Mouse (Mus musculus) gastrocnemius, adult 2 months (tissue): ENCODE measurements around the gene Arf6. TPM values are rescaled to one million over a fixed set of nuclear protein-coding genes. Genes with fewer than 3 reads are reported as not detected.
"Not testable (repeated sequence)": the region's sequence is repeated elsewhere in the genome, so short reads cannot be mapped to it uniquely, and the experiment has no call there.

ENCODE experiments used
- DNase-seq: peaks from one replicate; pipeline ENCODE4 v3.0.0; 2022
- H3K27ac ChIP-seq: fragments of 200-600 bp; 2 replicates; pipeline ENCODE4 v1.8.1; 2022; ENCODE audit warnings: mild to moderate bottlenecking
- H3K4me3 ChIP-seq: fragments of 200-600 bp; 2 replicates; pipeline ENCODE4 v1.8.1; 2022; ENCODE audit warnings: mild to moderate bottlenecking, moderate library complexity
- CTCF ChIP-seq: fragments of 200-600 bp; IDR thresholded peaks from 2 replicates; pipeline ENCODE4 v1.8.1; 2022; ENCODE audit warnings: antibody characterized with exemption, mild to moderate bottlenecking, moderate library complexity
- intact Hi-C: fragments of 180-260 bp; cut with DNase I; formaldehyde crosslinking; loops from one replicate; pipeline ENCODE4 v1.15.1; 2025
- total RNA-seq, 2 experiments: library from RNA; stranded (reverse); gene quantifications; 2 replicates each; pipeline ENCODE4 v1.2.3; 2021

Arf6 gene
- total RNA-seq, 2 experiments from 2014 or later: 20.5 to 20.8 TPM

- intact Hi-C loops: loop anchor here (5.0 kb wide), 2 partner anchors 140 to 320 kb away; partner anchors contain the start of gene Sos2
- no peak for DNase-seq
- Histone ChIP-seq H3K27ac (peak overlapping the region; percentile 86), H3K4me3 (peak overlapping the region; percentile 77)
- no peak for TF ChIP-seq CTCF
Observed at GRCm38 (mm10) chr12:69362388-69362787, 9.6 kb upstream of the Arf6 start.

DNA sequence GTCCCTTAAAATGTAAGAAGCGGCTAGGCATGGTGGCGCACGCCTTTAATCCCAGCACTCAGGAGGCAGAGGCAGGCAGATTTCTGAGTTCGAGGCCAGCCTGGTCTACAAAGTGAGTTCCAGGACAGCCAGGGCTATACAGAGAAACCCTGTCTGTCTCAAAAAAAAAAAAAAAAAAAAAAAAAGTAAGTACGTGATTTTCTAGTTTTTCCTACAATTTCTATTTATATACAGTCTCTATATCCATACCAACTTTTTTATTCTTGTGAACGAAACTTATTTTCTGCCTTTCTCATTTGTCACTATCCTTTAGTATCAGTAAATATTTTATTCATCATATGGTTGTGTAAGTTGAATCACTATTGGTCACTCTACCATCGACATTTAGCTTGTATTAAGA, 8.8 kb upstream of the Arf6 start:
- not testable (repeated sequence) for H3K4me3 ChIP-seq, H3K27ac ChIP-seq, DNase-seq
- intact Hi-C loops: loop anchor here (5.0 kb wide), 2 partner anchors 139 to 319 kb away; partner anchors contain the start of gene Sos2

- Histone ChIP-seq H3K4me3 (peak overlapping the region; percentile 84), H3K27ac (peak overlapping the region; percentile 95)
- DNase-seq: peak; percentile 89
- TF ChIP-seq CTCF: peak; percentile 28; the same call in 1 of the 2 replicates
- intact Hi-C loops: loop anchor here (5.0 kb wide), 2 partner anchors 138 to 318 kb away; partner anchors contain the start of gene Sos2
Observed at GRCm38 (mm10) chr12:69363899-69364762, 7.8 kb upstream of the Arf6 start.

GRCm38 (mm10) chr12:69365757-69366156, 6.2 kb upstream of the Arf6 start:
- H3K4me3 ChIP-seq: no peak overlapping the region
- intact Hi-C loops: no loop called here
- DNase-seq: no peak
- no peak overlapping the region for H3K27ac ChIP-seq
- no peak for TF ChIP-seq CTCF

DNA sequence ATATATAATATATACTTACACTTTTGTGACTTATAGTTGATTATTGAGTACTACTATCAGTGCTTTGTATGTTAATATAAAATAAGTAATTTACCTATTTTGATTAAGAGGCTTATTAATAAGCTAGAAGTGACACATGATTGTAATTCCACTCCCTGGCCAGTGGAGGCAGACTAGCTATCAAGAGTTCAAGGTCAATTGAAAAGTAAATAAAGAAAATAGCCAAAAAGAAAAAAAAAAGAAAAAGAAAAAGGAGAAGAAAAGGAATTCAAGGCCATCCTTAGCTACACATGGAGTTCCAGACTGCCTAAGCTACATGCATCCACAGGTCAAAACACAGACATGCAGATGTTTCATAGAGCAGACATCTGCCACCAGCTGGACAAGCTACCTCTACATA, 5.5 kb upstream of the Arf6 start:
- no peak overlapping the region for H3K27ac ChIP-seq
- no peak overlapping the region for H3K4me3 ChIP-seq
- intact Hi-C loops: no loop called here
- no peak for DNase-seq
- TF ChIP-seq CTCF: peak; percentile 62

DNA sequence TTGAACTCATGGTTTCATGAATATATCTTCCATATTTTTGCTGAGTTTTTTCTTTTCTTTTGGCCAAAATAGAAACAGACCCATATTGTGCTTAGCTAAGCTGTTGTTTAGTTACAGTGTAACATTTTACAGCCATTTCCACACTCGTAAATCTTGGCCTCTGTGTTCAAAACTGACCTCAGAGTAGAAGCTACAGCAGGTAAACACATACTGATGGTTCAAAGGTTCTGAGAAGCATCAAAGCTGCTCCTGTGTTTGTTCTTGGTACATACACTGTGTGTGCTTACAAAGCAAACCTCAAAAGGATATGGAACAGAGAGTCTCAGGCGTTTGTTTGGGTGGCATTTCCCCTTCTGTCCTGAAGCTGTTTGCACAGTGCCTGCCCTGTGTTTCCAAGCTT, 4.4 kb upstream of the Arf6 start:
- Histone ChIP-seq H3K4me3 (no peak overlapping the region), H3K27ac (no peak overlapping the region)
- no peak for TF ChIP-seq CTCF
- no peak for DNase-seq
- intact Hi-C loops: no loop called here

DNA sequence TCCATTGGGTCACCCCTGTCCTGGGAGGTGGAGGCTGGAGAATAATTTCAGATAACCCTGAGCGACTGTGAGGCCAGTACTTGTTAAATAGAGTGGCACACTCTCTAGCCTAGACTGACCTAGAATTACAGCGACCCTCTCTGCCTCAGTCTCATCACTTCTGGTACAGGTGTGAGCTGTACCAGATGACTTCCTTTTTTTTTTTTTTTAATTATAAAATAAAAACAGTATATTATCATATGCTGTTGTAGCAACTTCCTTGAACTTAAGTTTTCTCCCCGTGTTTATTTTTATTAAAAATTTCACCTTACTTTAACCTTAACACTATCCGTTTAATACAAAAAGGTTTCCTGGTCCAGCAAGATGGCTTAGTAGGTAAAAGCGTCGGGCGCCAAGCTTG, 1.0 kb upstream of the Arf6 start:
- H3K4me3 ChIP-seq: peak overlapping the region; percentile 96
- peak overlapping the region; percentile 95 for H3K27ac ChIP-seq
- no peak for DNase-seq
- intact Hi-C loops: loop anchor here (5.0 kb wide), 2 partner anchors 76 to 106 kb away; no protein-coding TSS in a partner anchor
- no peak for TF ChIP-seq CTCF

GRCm38 (mm10) chr12:69371421-69371853, 513 bp upstream of the Arf6 start:
- peak overlapping the region; percentile 96 for H3K4me3 ChIP-seq
- peak; percentile 58 for TF ChIP-seq CTCF
- intact Hi-C loops: loop anchor here (5.0 kb wide), 2 partner anchors 76 to 106 kb away; no protein-coding TSS in a partner anchor
- DNase-seq: no peak
- peak overlapping the region; percentile 95 for H3K27ac ChIP-seq

- Histone ChIP-seq H3K4me3 (peak overlapping the region; percentile 96), H3K27ac (peak overlapping the region; percentile 95)
- peak; percentile 35 for DNase-seq
- TF ChIP-seq CTCF: no peak
- intact Hi-C loops: loop anchor here (1.0 to 5.0 kb wide), 3 partner anchors 74 to 201 kb away; no protein-coding TSS in a partner anchor
Observed at GRCm38 (mm10) chr12:69372731-69373331, 881 bp downstream of the Arf6 start.

GRCm38 (mm10) chr12:69373850-69374766, 2.2 kb downstream of the Arf6 start:
- DNase-seq: no peak
- intact Hi-C loops: loop anchor here (5.0 kb wide), 2 partner anchors 73 to 103 kb away; no protein-coding TSS in a partner anchor
- Histone ChIP-seq H3K4me3 (peak overlapping the region; percentile 96), H3K27ac (peak overlapping the region; percentile 95; the same call in 1 of the 2 replicates)
- TF ChIP-seq CTCF: no peak

GRCm38 (mm10) chr12:69376132-69376531, 4.2 kb downstream of the Arf6 start:
- TF ChIP-seq CTCF: no peak
- Histone ChIP-seq H3K4me3 (no peak overlapping the region), H3K27ac (no peak overlapping the region)
- intact Hi-C loops: no loop called here
- DNase-seq: no peak

DNA sequence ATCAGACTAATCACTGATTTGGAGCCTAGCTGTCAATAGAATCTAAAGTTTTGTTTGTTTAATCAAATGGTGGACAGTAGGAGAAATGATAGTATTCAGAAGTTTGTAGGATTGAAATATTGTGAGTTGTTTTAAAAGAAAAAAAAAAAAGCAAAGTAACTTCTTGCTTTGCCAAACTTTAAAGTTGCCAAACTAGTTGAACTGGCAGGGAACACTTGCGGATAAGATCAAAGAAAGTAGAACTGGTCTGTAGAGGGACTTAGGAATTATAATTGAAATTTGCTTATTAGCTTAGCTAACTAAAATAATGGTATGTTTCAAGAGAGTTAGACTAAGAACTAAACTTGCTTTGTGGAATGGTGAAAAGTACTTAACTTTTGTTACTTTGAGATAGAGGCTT, 5.2 kb downstream of the Arf6 start:
- Histone ChIP-seq H3K27ac (no peak overlapping the region), H3K4me3 (no peak overlapping the region)
- TF ChIP-seq CTCF: no peak
- no peak for DNase-seq
- intact Hi-C loops: no loop called here

DNA sequence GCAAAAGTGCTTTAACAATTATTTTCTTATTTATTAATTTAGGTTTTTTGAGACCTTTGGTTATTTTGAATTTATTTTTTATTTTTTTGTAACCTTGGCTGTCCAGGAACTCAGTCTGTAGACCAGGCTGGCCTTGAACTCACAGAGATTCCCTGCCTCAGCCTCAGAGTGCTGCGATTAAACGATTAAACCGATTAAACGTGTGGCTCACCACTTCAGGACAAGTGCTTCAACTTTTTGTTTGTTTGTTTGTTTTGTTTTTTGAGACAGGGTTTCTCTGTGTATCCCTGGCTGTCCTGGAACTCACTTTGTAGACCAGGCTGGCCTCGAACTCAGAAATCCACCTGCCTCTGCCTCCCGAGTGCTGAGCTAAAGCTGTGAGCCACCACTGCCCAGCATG, 5.7 kb downstream of the Arf6 start:
- intact Hi-C loops, H3K4me3 ChIP-seq, DNase-seq, H3K27ac ChIP-seq: not testable (repeated sequence)
